In genomic region chr12:40459673-40460265, GRCm38 (mm10) we compare ENCODE assay signal across 11 mouse cellular contexts. TPM values are rescaled to one million over a fixed set of nuclear protein-coding genes. Genes with fewer than 3 reads are reported as not detected.
DNase-seq lines count a peak whose midpoint lies in the region; ATAC-seq lines count a peak whose summit lies in the region.
"Had no signal": no experiment of that assay in that cellular context is flagged by ENCODE, and none has a peak within 500 bp of the region (broad histone marks: within the 10 kb centered on the region; RNA-seq: fewer than 3 reads in every experiment).

No protein-coding gene starts in this region.

- no peak overlapping the region for H3K27ac ChIP-seq in forebrain, embryonic 13.5 days
- no peak overlapping the region for H3K27ac ChIP-seq in forebrain, embryonic 14.5 days (ENCODE audit: low read depth, low read length)
- peak overlapping the region; percentile 78 for H3K27ac ChIP-seq in kidney, embryonic 16.5 days (ENCODE audit: low read length)
- no peak overlapping the region for H3K27ac ChIP-seq in neural tube, embryonic 15.5 days (replicated peaks)
- H3K27ac ChIP-seq: liver, embryonic 15.5 days had no signal

- H3K36me3 ChIP-seq in forebrain, embryonic 13.5 days (ENCODE audit: poor library complexity, severe bottlenecking), result no peaks in the 10 kb centered on the region
- no peaks in the 10 kb centered on the region for H3K36me3 ChIP-seq in forebrain, embryonic 14.5 days (ENCODE audit: control insufficient read depth, insufficient read depth, low read length)
- H3K36me3 ChIP-seq in kidney, embryonic 16.5 days (ENCODE audit: insufficient read depth, low read length), result no peaks in the 10 kb centered on the region
- H3K36me3 ChIP-seq in neural tube, embryonic 15.5 days, result no peaks in the 10 kb centered on the region
- H3K36me3 ChIP-seq: liver, embryonic 15.5 days had no signal

- peaks cover 17% of the 10 kb centered on the region; the same call in 1 of the 2 replicates for H3K4me1 ChIP-seq in forebrain, embryonic 13.5 days
- H3K4me1 ChIP-seq in forebrain, embryonic 14.5 days (ENCODE audit: control insufficient read depth, insufficient read depth, low read length), result peaks cover 12% of the 10 kb centered on the region
- peaks cover 11% of the 10 kb centered on the region for H3K4me1 ChIP-seq in kidney, embryonic 16.5 days (ENCODE audit: insufficient read depth, low read length)
- peaks cover 26% of the 10 kb centered on the region for H3K4me1 ChIP-seq in neural tube, embryonic 15.5 days
- H3K4me1 ChIP-seq: liver, embryonic 15.5 days had no signal

- H3K9ac ChIP-seq in forebrain, embryonic 13.5 days, result no peak overlapping the region
- no peak overlapping the region for H3K9ac ChIP-seq in forebrain, embryonic 14.5 days (ENCODE audit: low read length)
- H3K9ac ChIP-seq in kidney, embryonic 16.5 days (replicated peaks; ENCODE audit: low read length), result no peak overlapping the region
- no peak overlapping the region for H3K9ac ChIP-seq in neural tube, embryonic 15.5 days (replicated peaks)
- H3K9ac ChIP-seq: liver, embryonic 15.5 days had no signal

- ATAC-seq in forebrain, embryonic 13.5 days, result peak; percentile 44; the same call in 1 of the 2 replicates
- ATAC-seq in forebrain, embryonic 14.5 days, result no peak
- ATAC-seq in kidney, embryonic 16.5 days (ENCODE audit: low FRiP score, low TSS enrichment), result no peak
- ATAC-seq in neural tube, embryonic 15.5 days (ENCODE audit: low FRiP score), result no peak
- ATAC-seq in erythroblast, adult 5-6 weeks (replicated peaks; ENCODE audit: low FRiP score, poor library complexity, severe bottlenecking), result no peak
- ATAC-seq: Patski had no signal

- no peaks in the 10 kb centered on the region for H3K27me3 ChIP-seq in forebrain, embryonic 13.5 days
- no peaks in the 10 kb centered on the region for H3K27me3 ChIP-seq in forebrain, embryonic 14.5 days (replicated peaks; ENCODE audit: control insufficient read depth, insufficient read depth, low read length)
- no peaks in the 10 kb centered on the region for H3K27me3 ChIP-seq in kidney, embryonic 16.5 days (ENCODE audit: insufficient read depth, low read length)
- no peaks in the 10 kb centered on the region for H3K27me3 ChIP-seq in neural tube, embryonic 15.5 days (replicated peaks)
- H3K27me3 ChIP-seq: liver, embryonic 15.5 days; Patski had no signal

- 79% methylated on average over 6 of the region's 6 CpGs for WGBS in forebrain, embryonic 13.5 days
- 83% methylated on average over 6 of the region's 6 CpGs for WGBS in forebrain, embryonic 14.5 days
- WGBS in kidney, embryonic 16.5 days, result 67% methylated on average over 6 of the region's 6 CpGs
- 82% methylated on average over 6 of the region's 6 CpGs for WGBS in neural tube, embryonic 15.5 days

- no peak overlapping the region for H3K4me3 ChIP-seq in forebrain, embryonic 13.5 days
- no peak overlapping the region for H3K4me3 ChIP-seq in forebrain, embryonic 14.5 days (ENCODE audit: low read depth, low read length)
- no peak overlapping the region for H3K4me3 ChIP-seq in kidney, embryonic 16.5 days (ENCODE audit: low read length)
- H3K4me3 ChIP-seq in neural tube, embryonic 15.5 days (replicated peaks), result no peak overlapping the region
- H3K4me3 ChIP-seq: liver, embryonic 15.5 days had no signal

- DNase-seq in forebrain, embryonic 14.5 days (ENCODE audit: low spot score), result no peak
- DNase-seq in kidney, postnatal 4 days, result no peak
- DNase-seq in neural tube, embryonic 10.5 days (ENCODE audit: extremely low spot score, low spot score), result peak; percentile 11
- DNase-seq in embryo, embryonic 11 days, result no peak
- DNase-seq: right cerebral cortex, adult 18-20 months had no signal

- no peak overlapping the region for H3K4me2 ChIP-seq in forebrain, embryonic 13.5 days
- H3K4me2 ChIP-seq in forebrain, embryonic 14.5 days (ENCODE audit: low read length), result no peak overlapping the region
- H3K4me2 ChIP-seq in kidney, embryonic 16.5 days (replicated peaks; ENCODE audit: low read depth, low read length), result no peak overlapping the region
- H3K4me2 ChIP-seq in neural tube, embryonic 15.5 days, result no peak overlapping the region
- H3K4me2 ChIP-seq: liver, embryonic 15.5 days had no signal

- no peaks in the 10 kb centered on the region for H3K9me3 ChIP-seq in forebrain, embryonic 13.5 days (replicated peaks)
- no peaks in the 10 kb centered on the region for H3K9me3 ChIP-seq in forebrain, embryonic 14.5 days (replicated peaks; ENCODE audit: control insufficient read depth, low read length)
- no peaks in the 10 kb centered on the region for H3K9me3 ChIP-seq in kidney, embryonic 16.5 days (ENCODE audit: low read length)
- H3K9me3 ChIP-seq in neural tube, embryonic 15.5 days (replicated peaks), result no peaks in the 10 kb centered on the region
- H3K9me3 ChIP-seq: liver, embryonic 15.5 days had no signal

RNA-seq across cellular contexts. Expression of gene Dock4, which starts 14.0 kb away (rescaled TPM):
- 24.5 and 27.0 TPM in 2 replicates for polyA plus RNA-seq in forebrain, embryonic 13.5 days (2015; fragmentation: Nextera tagmentation; extraction: Ambion mirVana)
- polyA plus RNA-seq in forebrain, embryonic 14.5 days (2014; fragmentation: Nextera tagmentation; extraction: Ambion mirVana), result 9.7 and 16.9 TPM in 2 replicates
- 13.3 and 18.4 TPM in 2 replicates for polyA plus RNA-seq in kidney, embryonic 16.5 days (2015; fragmentation: Nextera tagmentation; extraction: Ambion mirVana)
- polyA plus RNA-seq in neural tube, embryonic 15.5 days (2015; fragmentation: Nextera tagmentation; extraction: Ambion mirVana), result 25.4 and 34.6 TPM in 2 replicates
- total RNA-seq in erythroblast, adult 5-6 weeks (2015; ENCODE audit: low replicate concordance), result 0.19 and 1.7 TPM in 2 replicates
- 0.17 and 0.28 TPM in 2 replicates for total RNA-seq in erythroblast, adult 5-6 weeks (2017; ENCODE audit: low replicate concordance)

RNA-seq across cellular contexts. Expression of gene Zfp277, which starts 14.1 kb away (rescaled TPM):
- polyA plus RNA-seq in forebrain, embryonic 13.5 days (2015; fragmentation: Nextera tagmentation; extraction: Ambion mirVana), result 28.9 and 29.5 TPM in 2 replicates
- polyA plus RNA-seq in forebrain, embryonic 14.5 days (2014; fragmentation: Nextera tagmentation; extraction: Ambion mirVana), result 32.5 and 37.6 TPM in 2 replicates
- 42.4 and 42.8 TPM in 2 replicates for polyA plus RNA-seq in kidney, embryonic 16.5 days (2015; fragmentation: Nextera tagmentation; extraction: Ambion mirVana)
- polyA plus RNA-seq in neural tube, embryonic 15.5 days (2015; fragmentation: Nextera tagmentation; extraction: Ambion mirVana), result 28.0 and 30.5 TPM in 2 replicates
- total RNA-seq in erythroblast, adult 5-6 weeks (2015; ENCODE audit: low replicate concordance), result 2.3 and 9.0 TPM in 2 replicates
- 7.0 and 8.4 TPM in 2 replicates for total RNA-seq in erythroblast, adult 5-6 weeks (2017; ENCODE audit: low replicate concordance)
